Mouse (Mus musculus) heart, postnatal 4 days (tissue): ENCODE results near the gene Olfr435. TPM values are rescaled to one million over a fixed set of nuclear protein-coding genes. Genes with fewer than 3 reads are reported as not detected.
"Not testable (repeated sequence)": the region's sequence is repeated elsewhere in the genome, so short reads cannot be mapped to it uniquely, and the experiment has no call there.

ENCODE experiments used
- DNase-seq: peaks from one replicate; pipeline ENCODE4 v3.0.0; 2021
- total RNA-seq, 2 experiments: library from RNA; stranded (reverse); gene quantifications; 2 replicates each; pipeline ENCODE4 v1.2.3; 2021

Gene Olfr435
- total RNA-seq: not detected

- no peak for DNase-seq
Observed at GRCm38 (mm10) chr6:43196781-43197180, at the start of gene Olfr435. Gene Olfr435 (plus strand): TSS chr6:43197146.

- no peak for DNase-seq
Observed at GRCm38 (mm10) chr6:43159502-43159901, 37.4 kb upstream of the Olfr435 start.

GRCm38 (mm10) chr6:43162982-43163381, 34.0 kb upstream of the Olfr435 start, which contains the start of gene Olfr437:
Gene Olfr437 (plus strand): TSS chr6:43163282.
- no peak for DNase-seq

GRCm38 (mm10) chr6:43167246-43167645, 29.7 kb upstream of the Olfr435 start:
- no peak for DNase-seq

GRCm38 (mm10) chr6:43171840-43172239, 25.1 kb upstream of the Olfr435 start, which contains the start of gene Olfr13:
Gene Olfr13 (plus strand): TSS chr6:43172140.
- no peak for DNase-seq

GRCm38 (mm10) chr6:43178129-43178528, 18.8 kb upstream of the Olfr435 start:
- DNase-seq: no peak

GRCm38 (mm10) chr6:43178584-43179501, 18.1 kb upstream of the Olfr435 start:
- DNase-seq: no peak

- no peak for DNase-seq
Observed at GRCm38 (mm10) chr6:43190986-43191385, 6.0 kb upstream of the Olfr435 start.

- DNase-seq: no peak
Observed at GRCm38 (mm10) chr6:43198094-43198493, 1.1 kb downstream of the Olfr435 start.

GRCm38 (mm10) chr6:43202786-43203185, 5.8 kb downstream of the Olfr435 start:
- no peak for DNase-seq

- DNase-seq: no peak
Observed at GRCm38 (mm10) chr6:43205355-43205754, 8.4 kb downstream of the Olfr435 start.

GRCm38 (mm10) chr6:43212873-43213272, 15.9 kb downstream of the Olfr435 start, which contains the start of gene Olfr434:
Gene Olfr434 (plus strand): TSS chr6:43213021.
- not testable (repeated sequence) for DNase-seq

- DNase-seq: not testable (repeated sequence)
Observed at GRCm38 (mm10) chr6:43231255-43231654, 34.3 kb downstream of the Olfr435 start, which contains the start of gene Olfr47. Gene Olfr47 (plus strand): TSS chr6:43231529.

GRCm38 (mm10) chr6:43242061-43242460, 45.1 kb downstream of the Olfr435 start:
- DNase-seq: peak; percentile 38

- DNase-seq: no peak
Observed at GRCm38 (mm10) chr6:43247396-43247795, 50.5 kb downstream of the Olfr435 start.

GRCm38 (mm10) chr6:43252994-43253393, 56.0 kb downstream of the Olfr435 start:
- DNase-seq: no peak

Other genes starting within 250 kb of the Olfr435 start
- gene Olfr444, start 248.1 kb upstream of the Olfr435 start, total RNA-seq: not detected
- not detected for gene Olfr441, start 90.8 kb upstream of the Olfr435 start, total RNA-seq
- not detected for gene Olfr237-ps1, start 50.6 kb upstream of the Olfr435 start, total RNA-seq
- gene Olfr437, start 33.9 kb upstream of the Olfr435 start, total RNA-seq: not detected
- not detected for gene Olfr13, start 25.0 kb upstream of the Olfr435 start, total RNA-seq
- gene Olfr434, start 15.9 kb downstream of the Olfr435 start, total RNA-seq: not detected
- not detected for gene Olfr47, start 34.4 kb downstream of the Olfr435 start, total RNA-seq
- 10 to 100 TPM; 18.8 to 19.2 TPM for gene Arhgef5, start 68.4 kb downstream of the Olfr435 start, total RNA-seq
- gene Nobox, start 112.4 kb downstream of the Olfr435 start, total RNA-seq: not detected